Mouse (Mus musculus): ENCODE measurements around the gene Gm28778. TPM values are rescaled to one million over a fixed set of nuclear protein-coding genes. Genes with fewer than 3 reads are reported as not detected.
"Not testable (repeated sequence)": the region's sequence is repeated elsewhere in the genome, so short reads cannot be mapped to it uniquely, and the experiment has no call there.

Gene Gm28778
- total RNA-seq (2021): not detected
- long read RNA-seq, experiment 1, partial matches to known transcripts: 0 of 11 reads
- long read RNA-seq, experiment 1, other reads (novel, unspliced or antisense): 11 of 11 reads
- long read RNA-seq, experiment 2, partial matches to known transcripts: 0 of 7 reads
- long read RNA-seq, experiment 2, other reads (novel, unspliced or antisense): 7 of 7 reads

GRCm38 (mm10) chr1:53296581-53297383 lies at the start of gene Gm28778, which contains the start of the genes Pms1 and Ormdl1:
Gene Gm28778 (plus strand): TSS chr1:53297111.
Gene Pms1 (minus strand): TSS chr1:53297018.
Gene Ormdl1 (plus strand): TSS chr1:53297095.
- peak; percentile 97 for DNase-seq

- DNase-seq: not testable (repeated sequence)
Observed at GRCm38 (mm10) chr1:53264958-53265612, 31.8 kb upstream of the Gm28778 start.

- peak; percentile 12 for DNase-seq
Observed at GRCm38 (mm10) chr1:53269901-53270300, 27.0 kb upstream of the Gm28778 start.

- DNase-seq: peak; percentile 60
Observed at GRCm38 (mm10) chr1:53272646-53273045, 24.3 kb upstream of the Gm28778 start.

GRCm38 (mm10) chr1:53291197-53291596 lies 5.7 kb upstream of the Gm28778 start:
- no peak for DNase-seq

- DNase-seq: peak; percentile 30
Observed at GRCm38 (mm10) chr1:53300506-53300905, 3.6 kb downstream of the Gm28778 start.

- peak; percentile 91 for DNase-seq
Observed at GRCm38 (mm10) chr1:53312989-53313967, 16.4 kb downstream of the Gm28778 start, which contains the start of gene Osgepl1. Gene Osgepl1 (plus strand): TSS chr1:53313624.

GRCm38 (mm10) chr1:53321662-53322344 lies 24.9 kb downstream of the Gm28778 start:
- DNase-seq: no peak

- DNase-seq: no peak
Observed at GRCm38 (mm10) chr1:53323254-53323653, 26.3 kb downstream of the Gm28778 start.

- no peak for DNase-seq
Observed at GRCm38 (mm10) chr1:53324277-53324676, 27.4 kb downstream of the Gm28778 start.

- no peak for DNase-seq
Observed at GRCm38 (mm10) chr1:53324827-53325494, 28.1 kb downstream of the Gm28778 start.

- DNase-seq: not testable (repeated sequence)
Observed at GRCm38 (mm10) chr1:53333527-53333926, 36.6 kb downstream of the Gm28778 start.

GRCm38 (mm10) chr1:53335465-53335864 lies 38.6 kb downstream of the Gm28778 start:
- DNase-seq: no peak

- not testable (repeated sequence) for DNase-seq
Observed at GRCm38 (mm10) chr1:53337403-53337802, 40.5 kb downstream of the Gm28778 start.

- DNase-seq: no peak
Observed at GRCm38 (mm10) chr1:53341071-53341470, 44.2 kb downstream of the Gm28778 start.

GRCm38 (mm10) chr1:53352327-53353261 lies 55.7 kb downstream of the Gm28778 start, which contains the start of the genes Asdurf, Gm28551 and Asnsd1:
Gene Asdurf (minus strand): TSS chr1:53352619.
Gene Gm28551 (minus strand): TSS chr1:53352667.
Gene Asnsd1 (minus strand): TSS chr1:53352752.
- peak; percentile 99 for DNase-seq

GRCm38 (mm10) chr1:53358988-53359387 lies 62.1 kb downstream of the Gm28778 start:
- no peak for DNase-seq

All from adrenal gland, postnatal 10 days (tissue).